Mouse (Mus musculus): Measurements from ENCODE around the gene Xrcc1. TPM values are rescaled to one million over a fixed set of nuclear protein-coding genes. Genes with fewer than 3 reads are reported as not detected.

Gene Xrcc1
- total and polyA plus RNA-seq, 3 experiments = 81.7 to 148 (median 136) TPM

DNA sequence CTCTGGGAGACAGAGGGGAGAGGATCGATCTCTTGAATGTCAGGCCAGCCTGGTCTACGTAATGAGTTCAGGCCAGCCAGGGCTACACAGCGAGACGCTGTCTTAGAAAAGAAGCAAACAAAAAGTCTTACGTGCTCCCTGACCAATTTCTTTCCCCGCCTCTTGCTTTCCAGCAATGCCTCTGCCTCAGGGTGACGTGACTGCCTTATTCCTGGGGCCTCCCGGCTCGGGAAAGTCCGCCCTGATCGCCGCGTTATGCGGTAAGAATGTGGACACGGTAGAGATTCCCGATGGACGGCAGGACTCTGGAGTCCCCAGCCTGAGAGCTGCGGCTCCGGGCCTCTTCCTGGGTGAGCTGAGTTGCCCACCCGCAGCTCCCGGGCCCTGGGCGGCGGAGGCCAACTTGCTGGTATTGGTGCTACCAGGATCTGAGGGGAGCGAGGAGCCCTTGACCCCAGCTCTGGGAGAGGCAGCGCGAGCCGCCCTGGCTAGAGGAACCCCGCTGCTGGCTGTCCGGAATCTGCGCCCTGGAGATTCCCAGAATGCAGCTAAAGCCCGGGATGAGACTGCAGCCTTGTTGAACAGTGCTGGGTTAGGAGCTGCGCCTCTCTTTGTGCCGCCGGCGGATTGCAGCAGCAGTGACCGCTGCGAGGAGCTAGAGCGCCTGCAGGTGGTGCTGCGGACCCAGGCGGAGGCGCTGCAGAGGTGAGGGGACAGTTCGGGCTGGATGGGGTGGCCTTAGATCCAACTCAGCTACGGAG lies 14.7 kb upstream of the Xrcc1 start (continued):
- peak; percentile 45; the same call in 1 of the 2 replicates for TF ChIP-seq SIN3A (IDR thresholded peaks at IDR 0.05; ENCODE audit: low read length)
- no peak for TF ChIP-seq EP300 (IDR thresholded peaks at IDR 0.05; ENCODE audit: low read length)
- no peak for TF ChIP-seq RCOR1 (conservative IDR thresholded peaks at IDR 0.05; ENCODE audit: low read depth, low read length)
- TF ChIP-seq MAX (IDR thresholded peaks at IDR 0.05; ENCODE audit: low read length) = no peak
- TF ChIP-seq TBP (conservative IDR thresholded peaks at IDR 0.05; ENCODE audit: low read depth, low read length) = no peak

DNA sequence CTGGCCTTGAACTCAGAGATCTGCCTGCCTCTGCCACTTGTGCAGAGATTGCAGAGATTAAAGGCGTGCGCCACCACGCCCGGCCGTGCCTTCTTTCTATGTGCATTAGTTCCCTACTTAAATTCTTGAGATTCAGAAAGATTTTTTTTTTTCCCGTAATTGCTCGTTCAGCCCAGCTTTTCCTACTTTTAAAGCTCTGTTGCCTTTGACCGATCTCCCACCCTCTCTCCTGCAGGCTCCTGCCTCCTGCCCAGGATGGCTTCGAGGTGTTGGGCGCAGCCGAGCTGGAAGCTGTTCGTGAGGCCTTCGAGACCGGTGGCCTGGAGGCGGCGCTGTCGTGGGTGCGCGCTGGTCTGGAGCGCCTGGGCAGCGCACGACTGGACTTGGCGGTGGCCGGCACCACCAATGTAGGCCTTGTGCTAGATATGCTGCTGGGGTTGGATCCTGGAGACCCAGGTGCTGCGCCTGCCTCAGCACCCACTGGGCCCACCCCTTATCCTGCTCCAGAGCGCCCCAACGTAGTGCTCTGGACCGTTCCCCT lies 13.0 kb upstream of the Xrcc1 start:
- H3K9me3 ChIP-seq (replicated peaks; ENCODE audit: low read length) = no peaks in the 10 kb centered on the region
- no peak overlapping the region for H3K27ac ChIP-seq (ENCODE audit: insufficient read depth, low read depth)
- H3K4me2 ChIP-seq (ENCODE audit: insufficient read depth, low read depth, poor library complexity, severe bottlenecking) = no peak overlapping the region
- dilution Hi-C loops (cut with MboI; ENCODE audit: extremely low pct_ligation_motif_present, extremely low pct_unique_long_range_greater_than_20kb, low sequenced_read_pairs) (no loop called here), in situ Hi-C loops (cut with MboI; ENCODE audit: low pct_ligation_motif_present, low pct_unique_long_range_greater_than_20kb, low sequenced_read_pairs) (loop anchor here (5.0 to 10.0 kb wide), 3 partner anchors 34 to 112 kb away; no protein-coding TSS in a partner anchor)
- no peaks in the 10 kb centered on the region for H3K27me3 ChIP-seq (replicated peaks)
- no peak for DNase-seq (ENCODE audit: extremely low read depth)
- peaks cover 20 to 37% of the 10 kb centered on the region in 2 experiments for H3K36me3 ChIP-seq (replicated peaks in 1 of 2; ENCODE audit: control insufficient read depth in 1 of 2, insufficient read depth in 1 of 2, low read length in 1 of 2)
- TF ChIP-seq ZNF384 (IDR thresholded peaks at IDR 0.05; ENCODE audit: low read depth, low read length) = 0 out of 2 replicates have a peak, but pooled peaks have one; percentile 3
- TF ChIP-seq POLR2AphosphoS2 (IDR thresholded peaks at IDR 0.05; ENCODE audit: low read depth, low read length) = no peak
- no peak overlapping the region for H3K4me3 ChIP-seq (replicated peaks in 1 of 3; ENCODE audit: low read depth in 2 of 3, low read length in 2 of 3, poor library complexity in 1 of 3)
- peaks cover 4% of the 10 kb centered on the region; the same call in 1 of the 2 replicates for H3K79me2 ChIP-seq (replicated peaks; ENCODE audit: control insufficient read depth, extremely low read depth, insufficient read depth, poor library complexity, severe bottlenecking)
- peaks cover 5 to 48% of the 10 kb centered on the region in 2 experiments for H3K4me1 ChIP-seq (ENCODE audit: control insufficient read depth in 1 of 2, insufficient read depth in 2 of 2)
- no peak overlapping the region for H3K9ac ChIP-seq (ENCODE audit: insufficient read depth, low read depth)

DNA sequence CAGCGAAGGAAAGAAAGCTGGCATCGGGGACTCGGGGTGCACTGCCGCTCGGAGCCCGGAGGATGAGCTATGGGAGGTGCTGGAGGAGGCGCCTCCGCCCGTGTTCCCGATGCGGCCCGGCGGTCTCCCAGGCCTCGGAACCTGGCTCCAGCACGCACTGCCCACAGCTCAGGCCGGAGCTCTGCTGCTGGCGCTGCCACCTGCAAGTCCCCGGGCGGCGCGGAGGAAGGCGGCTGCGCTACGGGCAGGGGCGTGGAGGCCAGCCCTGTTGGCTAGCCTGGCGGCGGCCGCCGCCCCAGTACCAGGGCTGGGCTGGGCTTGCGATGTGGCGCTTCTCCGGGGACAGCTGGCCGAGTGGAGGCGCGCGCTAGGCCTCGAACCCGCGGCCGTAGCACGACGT lies 12.3 kb upstream of the Xrcc1 start:
- Histone ChIP-seq H3K36me3 (replicated peaks in 1 of 2; ENCODE audit: control insufficient read depth in 1 of 2, insufficient read depth in 1 of 2, low read length in 1 of 2) (peaks cover 20 to 37% of the 10 kb centered on the region in 2 experiments), H3K9ac (ENCODE audit: insufficient read depth, low read depth) (no peak overlapping the region), H3K9me3 (replicated peaks; ENCODE audit: low read length) (no peaks in the 10 kb centered on the region), H3K4me2 (ENCODE audit: insufficient read depth, low read depth, poor library complexity, severe bottlenecking) (no peak overlapping the region), H3K79me2 (replicated peaks; ENCODE audit: control insufficient read depth, extremely low read depth, insufficient read depth, poor library complexity, severe bottlenecking) (peaks cover 4% of the 10 kb centered on the region; the same call in 1 of the 2 replicates), H3K4me3 (replicated peaks in 1 of 3; ENCODE audit: low read depth in 2 of 3, low read length in 2 of 3, poor library complexity in 1 of 3) (no peak overlapping the region), H3K27me3 (replicated peaks) (no peaks in the 10 kb centered on the region), H3K27ac (ENCODE audit: insufficient read depth, low read depth) (no peak overlapping the region), H3K4me1 (ENCODE audit: control insufficient read depth in 1 of 2, insufficient read depth in 2 of 2) (peaks cover 5 to 54% of the 10 kb centered on the region in 2 experiments)
- no peak for DNase-seq (ENCODE audit: extremely low read depth)
- in situ Hi-C loops (cut with MboI; ENCODE audit: low pct_ligation_motif_present, low pct_unique_long_range_greater_than_20kb, low sequenced_read_pairs) (loop anchor here (5.0 to 10.0 kb wide), 3 partner anchors 33 to 111 kb away; no protein-coding TSS in a partner anchor), dilution Hi-C loops (cut with MboI; ENCODE audit: extremely low pct_ligation_motif_present, extremely low pct_unique_long_range_greater_than_20kb, low sequenced_read_pairs) (no loop called here)
- no peak for TF ChIP-seq ZC3H11A (IDR thresholded peaks at IDR 0.05; ENCODE audit: low read depth, low read length)
- no peak for TF ChIP-seq HCFC1 (IDR thresholded peaks at IDR 0.05; ENCODE audit: low read depth, low read length)
- TF ChIP-seq NRF1 (IDR thresholded peaks at IDR 0.05; ENCODE audit: low read depth, low read length) = no peak
- no peak for TF ChIP-seq IRF4 (IDR thresholded peaks at IDR 0.05; ENCODE audit: low read depth, low read length)
- no peak for TF ChIP-seq POLR2AphosphoS2 (IDR thresholded peaks at IDR 0.05; ENCODE audit: low read depth, low read length)
- TF ChIP-seq TCF12 (IDR thresholded peaks at IDR 0.05; ENCODE audit: low read depth, low read length) = no peak
- TF ChIP-seq GABPA (IDR thresholded peaks at IDR 0.05; ENCODE audit: insufficient replicate concordance, low read depth, low read length) = no peak
- TF ChIP-seq CHD2 (IDR thresholded peaks at IDR 0.05; ENCODE audit: low read length) = no peak
- no peak for TF ChIP-seq EP300 (IDR thresholded peaks at IDR 0.05; ENCODE audit: low read length)
- no peak for TF ChIP-seq ETS1 (conservative IDR thresholded peaks at IDR 0.05; ENCODE audit: low read depth, low read length)
- no peak for TF ChIP-seq ELF1 (IDR thresholded peaks at IDR 0.05; ENCODE audit: low read depth, low read length)
- no peak for TF ChIP-seq KAT2A (IDR thresholded peaks at IDR 0.05; ENCODE audit: insufficient replicate concordance, low read length)
